Mouse (Mus musculus): ENCODE data around the gene Umps.

- TF ChIP-seq CTCF (IDR thresholded peaks at IDR 0.05; ENCODE audit: control insufficient read depth, insufficient read depth, low read length): no peak
- no peak for TF ChIP-seq POLR2A (IDR thresholded peaks at IDR 0.05; ENCODE audit: borderline replicate concordance, control insufficient read depth, low read depth, low read length)
Measured at GRCm38 (mm10) chr16:33944772-33945171, 22.1 kb downstream of the Umps start.
